Mouse (Mus musculus) olfactory bulb, adult 2 months (tissue): ENCODE data around the gene Plekha6.

Source experiments
- CTCF ChIP-seq: fragments of 200-500 bp; IDR thresholded peaks from 2 replicates; pipeline ENCODE4 v1.5.1; 2012; ENCODE audit warnings: low read depth, mild to moderate bottlenecking, low read length, moderate library complexity; ENCODE audit not compliant: insufficient read depth
- POLR2A ChIP-seq: fragments of 200-500 bp; IDR thresholded peaks from 2 replicates; pipeline ENCODE4 v1.6.1; 2012; ENCODE audit warnings: mild to moderate bottlenecking, low read depth, low read length, moderate library complexity; ENCODE audit not compliant: insufficient read depth

- TF ChIP-seq POLR2A (no peak), CTCF (no peak)
These were observed 86.8 kb downstream of the Plekha6 start for GRCm38 (mm10) chr1:133250761-133251160.
